Mouse (Mus musculus) CH12.LX (cell line): ENCODE data around the gene Creb5. TPM values are rescaled to one million over a fixed set of nuclear protein-coding genes. Genes with fewer than 3 reads are reported as not detected.

Source experiments
- DNase-seq: peaks from one replicate; pipeline ENCODE4 v3.0.0-alpha.2; 2013; ENCODE audit errors: extremely low read depth
- H3K27ac ChIP-seq: 2 replicates; pipeline ENCODE4 v1.5.1; 2012; ENCODE audit warnings: low read depth, mild to moderate bottlenecking, control low read depth, moderate library complexity; ENCODE audit not compliant: insufficient read depth
- H3K27me3 ChIP-seq: replicated peaks from 2 replicates; pipeline ENCODE3; 2012; ENCODE audit warnings: inconsistent platforms
- H3K36me3 ChIP-seq, 2 experiments: replicated peaks in 1 of 2; 2 replicates each; pipeline versions ENCODE3 to v1.6.1; 2012; ENCODE audit warnings: inconsistent platforms in 1 of 2, low read length in 1 of 2, mild to moderate bottlenecking in 1 of 2, mixed read lengths in 1 of 2, moderate library complexity in 1 of 2; ENCODE audit not compliant: control insufficient read depth in 1 of 2, insufficient read depth in 1 of 2
- H3K4me1 ChIP-seq, 2 experiments: 2 replicates each; pipeline ENCODE4 v1.6.1; 2012; ENCODE audit warnings: inconsistent platforms in 1 of 2, moderate library complexity in 1 of 2; ENCODE audit not compliant: insufficient read depth in 2 of 2, control insufficient read depth in 1 of 2
- H3K4me2 ChIP-seq: 2 replicates; pipeline ENCODE4 v1.6.1; 2012; ENCODE audit warnings: low read depth, mild to moderate bottlenecking, control low read depth; ENCODE audit not compliant: poor library complexity, insufficient read depth, severe bottlenecking
- H3K4me3 ChIP-seq, 3 experiments: fragments of 150-350 bp in 1 of 3; sonication (generic) in 1 of 3; replicated peaks in 1 of 3; 2 replicates each; pipeline versions ENCODE3 to v1.5.1; 2011 to 2012; ENCODE audit warnings: low read depth in 2 of 3, low read length in 2 of 3, mild to moderate bottlenecking in 2 of 3, moderate library complexity in 2 of 3, control low read depth in 1 of 3, improper control_type of control experiment in 1 of 3, inconsistent platforms in 1 of 3, mixed read lengths in 1 of 3; ENCODE audit not compliant: poor library complexity in 1 of 3
- H3K79me2 ChIP-seq: replicated peaks from 2 replicates; pipeline ENCODE4 v1.6.1; 2012; ENCODE audit warnings: mild to moderate bottlenecking, moderate library complexity; ENCODE audit not compliant: control insufficient read depth, poor library complexity, insufficient read depth, severe bottlenecking; ENCODE audit errors: extremely low read depth
- H3K9ac ChIP-seq: 2 replicates; pipeline ENCODE4 v1.6.1; 2012; ENCODE audit warnings: low read depth, mild to moderate bottlenecking, control low read depth, moderate library complexity; ENCODE audit not compliant: insufficient read depth
- H3K9me3 ChIP-seq: replicated peaks from 2 replicates; pipeline ENCODE3; 2012; ENCODE audit warnings: low read length, inconsistent platforms, mixed read lengths
- BHLHE40 ChIP-seq: IDR thresholded peaks from 2 replicates; pipeline ENCODE4 v1.6.1; 2011; ENCODE audit warnings: mild to moderate bottlenecking, low read depth, low read length, improper control_type of control experiment
- CHD1 ChIP-seq: IDR thresholded peaks from 2 replicates; pipeline ENCODE4 v1.6.1; 2012; ENCODE audit warnings: low read depth, low read length, improper control_type of control experiment, inconsistent platforms
- E2F4 ChIP-seq: IDR thresholded peaks from 2 replicates; pipeline ENCODE4 v1.6.1; 2011; ENCODE audit warnings: low read depth, low read length, improper control_type of control experiment; ENCODE audit not compliant: insufficient replicate concordance
- ELF1 ChIP-seq: IDR thresholded peaks from 2 replicates; pipeline ENCODE4 v1.6.1; 2014; ENCODE audit warnings: low read depth, mild to moderate bottlenecking, inconsistent platforms, low read length, improper control_type of control experiment
- ETS1 ChIP-seq: conservative IDR thresholded peaks from 2 replicates; pipeline ENCODE4 v1.6.1; 2012; ENCODE audit warnings: low read depth, mild to moderate bottlenecking, inconsistent platforms, low read length, improper control_type of control experiment, moderate library complexity
- GABPA ChIP-seq: IDR thresholded peaks from 2 replicates; pipeline ENCODE4 v1.6.1; 2012; ENCODE audit warnings: low read depth, low read length, improper control_type of control experiment, inconsistent platforms; ENCODE audit not compliant: insufficient replicate concordance
- HCFC1 ChIP-seq: IDR thresholded peaks from 2 replicates; pipeline ENCODE4 v1.6.1; 2012; ENCODE audit warnings: low read depth, mild to moderate bottlenecking, inconsistent platforms, low read length, improper control_type of control experiment
- IRF4 ChIP-seq: IDR thresholded peaks from 2 replicates; pipeline ENCODE4 v1.6.1; 2014; ENCODE audit warnings: low read depth, mild to moderate bottlenecking, inconsistent platforms, low read length, improper control_type of control experiment
- JUND ChIP-seq: conservative IDR thresholded peaks from 2 replicates; pipeline ENCODE4 v1.6.1; 2011; ENCODE audit warnings: low read depth, low read length, improper control_type of control experiment
- KAT2A ChIP-seq: IDR thresholded peaks from 2 replicates; pipeline ENCODE4 v1.6.1; 2012; ENCODE audit warnings: low read length, improper control_type of control experiment, inconsistent platforms; ENCODE audit not compliant: insufficient replicate concordance
- MAFK ChIP-seq: IDR thresholded peaks from 2 replicates; pipeline ENCODE4 v1.6.1; 2011; ENCODE audit warnings: low read length, improper control_type of control experiment; ENCODE audit not compliant: insufficient replicate concordance
- MAX ChIP-seq: IDR thresholded peaks from 2 replicates; pipeline ENCODE4 v1.6.1; 2011; ENCODE audit warnings: low read length, improper control_type of control experiment
- MAZ ChIP-seq: IDR thresholded peaks from 2 replicates; pipeline ENCODE4 v1.6.1; 2012; ENCODE audit warnings: low read depth, mild to moderate bottlenecking, inconsistent platforms, low read length, improper control_type of control experiment, moderate library complexity
- MEF2A ChIP-seq: IDR thresholded peaks from 2 replicates; pipeline ENCODE4 v1.6.1; 2014; ENCODE audit warnings: low read depth, mild to moderate bottlenecking, inconsistent platforms, low read length, improper control_type of control experiment, borderline replicate concordance
- MXI1 ChIP-seq: IDR thresholded peaks from 2 replicates; pipeline ENCODE4 v1.6.1; 2011; ENCODE audit warnings: mild to moderate bottlenecking, low read depth, low read length, improper control_type of control experiment
- MYC ChIP-seq: IDR thresholded peaks from 2 replicates; pipeline ENCODE4 v1.6.1; 2011; ENCODE audit warnings: low read depth, mild to moderate bottlenecking, improper control_type of control experiment, low read length
- PAX5 ChIP-seq: IDR thresholded peaks from 2 replicates; pipeline ENCODE4 v1.6.1; 2012; ENCODE audit warnings: low read length, inconsistent platforms, mixed read lengths
- POLR2A ChIP-seq: IDR thresholded peaks from 2 replicates; pipeline ENCODE4 v1.6.1; 2011; ENCODE audit warnings: low read depth, mild to moderate bottlenecking, improper control_type of control experiment, low read length
- POLR2AphosphoS2 ChIP-seq: IDR thresholded peaks from 2 replicates; pipeline ENCODE4 v1.6.1; 2011; ENCODE audit warnings: low read depth, low read length, improper control_type of control experiment
- RAD21 ChIP-seq: IDR thresholded peaks from 2 replicates; pipeline ENCODE4 v1.6.1; 2011; ENCODE audit warnings: low read depth, mild to moderate bottlenecking, low read length, improper control_type of control experiment, moderate library complexity
- RCOR1 ChIP-seq: conservative IDR thresholded peaks from 2 replicates; pipeline ENCODE4 v1.6.1; 2012; ENCODE audit warnings: low read depth, mild to moderate bottlenecking, inconsistent platforms, low read length, improper control_type of control experiment
- SIN3A ChIP-seq: IDR thresholded peaks from 2 replicates; pipeline ENCODE4 v1.6.1; 2012; ENCODE audit warnings: low read length, improper control_type of control experiment, inconsistent platforms
- SMC3 ChIP-seq: IDR thresholded peaks from 2 replicates; pipeline ENCODE4 v1.6.1; 2011; ENCODE audit warnings: low read depth, low read length, improper control_type of control experiment
- TBP ChIP-seq: conservative IDR thresholded peaks from 2 replicates; pipeline ENCODE4 v1.6.1; 2011; ENCODE audit warnings: low read depth, low read length, improper control_type of control experiment
- TCF12 ChIP-seq: IDR thresholded peaks from 2 replicates; pipeline ENCODE4 v1.6.1; 2014; ENCODE audit warnings: low read depth, mild to moderate bottlenecking, inconsistent platforms, low read length, improper control_type of control experiment
- USF1 ChIP-seq: IDR thresholded peaks from 2 replicates; pipeline ENCODE4 v1.6.1; 2014; ENCODE audit warnings: low read depth, mild to moderate bottlenecking, inconsistent platforms, low read length, improper control_type of control experiment
- USF2 ChIP-seq: conservative IDR thresholded peaks from 2 replicates; pipeline ENCODE4 v1.6.1; 2011; ENCODE audit warnings: low read depth, low read length, improper control_type of control experiment
- ZMIZ1 ChIP-seq: IDR thresholded peaks from 2 replicates; pipeline ENCODE4 v1.6.1; 2012; ENCODE audit warnings: low read depth, mild to moderate bottlenecking, inconsistent platforms, low read length, improper control_type of control experiment
- ZNF384 ChIP-seq: IDR thresholded peaks from 2 replicates; pipeline ENCODE4 v1.6.1; 2012; ENCODE audit warnings: low read depth, low read length, improper control_type of control experiment, inconsistent platforms
- dilution Hi-C: fragments of 300-500 bp; cut with MboI; formaldehyde crosslinking; loops from 2 replicates; pipeline ENCODE4 v1.14.3; 2020; ENCODE audit warnings: low sequenced_read_pairs; ENCODE audit not compliant: extremely low pct_unique_long_range_greater_than_20kb, extremely low pct_ligation_motif_present
- in situ Hi-C: fragments of 300-500 bp; cut with MboI; formaldehyde crosslinking; loops from 3 replicates; pipeline ENCODE4 v1.14.3; 2019; ENCODE audit warnings: low sequenced_read_pairs, low pct_ligation_motif_present, low pct_unique_long_range_greater_than_20kb, mixed read lengths
- polyA plus RNA-seq: library from polyadenylated mRNA; unstranded; fragments of >175 nt; gene quantifications from 2 replicates; pipeline ENCODE4 v1.2.1, GENCODE M21; 2012; ENCODE audit warnings: low read depth; ENCODE audit not compliant: insufficient read length
- total RNA-seq, 2 experiments: library from RNA; depleted of rRNA; stranded (reverse); fragments of 300-350 nt in 1 of 2; fragments of >200 nt in 1 of 2; gene quantifications; 2 replicates each; pipeline ENCODE4 v1.2.3; 2012 to 2014

Gene Creb5
- total and polyA plus RNA-seq, 3 experiments, result 0.68 to 2.1 (median 0.86) TPM

- in situ Hi-C loops, result no loop called here
- Histone ChIP-seq H3K4me1 (no peaks in the 10 kb centered on the region), H3K9ac (no peak overlapping the region), H3K36me3 (peaks cover 0 to 6% of the 10 kb centered on the region in 2 experiments), H3K27ac (no peak overlapping the region), H3K9me3 (no peaks in the 10 kb centered on the region), H3K4me3 (no peak overlapping the region), H3K79me2 (no peaks in the 10 kb centered on the region), H3K27me3 (no peaks in the 10 kb centered on the region), H3K4me2 (no peak overlapping the region)
- no peak for DNase-seq
- no peak for TF ChIP-seq ELF1
- TF ChIP-seq USF2, result no peak
- TF ChIP-seq IRF4, result no peak
- no peak for TF ChIP-seq ZNF384
- TF ChIP-seq HCFC1, result no peak
- TF ChIP-seq TBP, result no peak
- no peak for TF ChIP-seq RAD21
- no peak for TF ChIP-seq POLR2A
- TF ChIP-seq KAT2A, result no peak
- no peak for TF ChIP-seq BHLHE40
- TF ChIP-seq MYC, result no peak
- TF ChIP-seq RCOR1, result no peak
- TF ChIP-seq GABPA, result no peak
- dilution Hi-C loops, result no loop called here
Measured at GRCm38 (mm10) chr6:53698128-53698749, 411.2 kb downstream of the Creb5 start.

DNA sequence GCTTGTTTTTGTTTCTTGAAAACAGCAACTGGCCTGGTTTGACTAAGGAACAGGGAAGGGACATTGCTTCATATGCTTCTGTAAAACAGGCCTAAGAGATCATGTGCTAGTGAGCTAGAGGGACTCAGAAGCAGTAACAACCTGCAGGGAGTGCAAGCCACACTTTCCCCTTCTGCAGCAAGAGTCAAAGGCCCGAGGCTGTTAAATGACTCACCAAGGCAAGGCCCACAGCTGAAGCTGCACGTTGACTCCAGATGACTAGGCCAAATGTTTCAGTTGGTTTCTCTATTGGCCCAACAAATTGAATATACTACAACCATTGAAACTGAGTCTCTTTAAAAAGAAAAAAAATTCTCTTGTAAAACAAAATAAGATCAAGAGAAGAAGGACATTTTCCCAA is 417.4 kb downstream of the Creb5 start:
- Histone ChIP-seq H3K27me3 (no peaks in the 10 kb centered on the region), H3K27ac (no peak overlapping the region), H3K9me3 (no peaks in the 10 kb centered on the region), H3K79me2 (no peaks in the 10 kb centered on the region), H3K4me2 (no peak overlapping the region), H3K9ac (no peak overlapping the region), H3K4me3 (no peak overlapping the region), H3K4me1 (peaks cover 26 to 54% of the 10 kb centered on the region in 2 experiments), H3K36me3 (no peaks in the 10 kb centered on the region)
- dilution Hi-C loops, result no loop called here
- in situ Hi-C loops, result loop anchor here (25.0 kb wide), 1 partner anchor 417 kb away; the partner anchor contains the start of gene Creb5
- peak; percentile 77 for DNase-seq
- TF ChIP-seq MYC (peak; percentile 84), POLR2A (no peak), MAZ (no peak), BHLHE40 (peak; percentile 90), ETS1 (peak; percentile 91), HCFC1 (no peak), MXI1 (peak; percentile 57; the same call in 1 of the 2 replicates), CHD1 (no peak), GABPA (no peak), MEF2A (no peak), SMC3 (peak; percentile 3; the same call in 1 of the 2 replicates), POLR2AphosphoS2 (no peak), ZNF384 (no peak), ZMIZ1 (no peak), E2F4 (no peak), MAFK (peak; percentile 24; the same call in 1 of the 2 replicates), TBP (no peak), MAX (peak; percentile 74), KAT2A (no peak), RAD21 (no peak; the same call in 1 of the 2 replicates), JUND (peak; percentile 66), IRF4 (peak; percentile 91), SIN3A (no peak), PAX5 (no peak), RCOR1 (peak; percentile 54; the same call in 1 of the 2 replicates), TCF12 (peak; percentile 66; the same call in 1 of the 2 replicates), USF1 (no peak)
